Mouse (Mus musculus) midbrain, embryonic 12.5 days (tissue): ENCODE results near the gene Cd59a. TPM values are rescaled to one million over a fixed set of nuclear protein-coding genes. Genes with fewer than 3 reads are reported as not detected.

ENCODE experiments used
- ATAC-seq: fragments of 200-750 bp; cut with Nextera tagmentation; 2 replicates; pipeline ENCODE4 v1.8.0; 2017; ENCODE audit warnings: low read depth, moderate TSS enrichment, moderate library complexity; ENCODE audit not compliant: low FRiP score
- H3K27ac ChIP-seq: fragments of 300-500 bp; sonication (generic); replicated peaks from 2 replicates; pipeline ENCODE4 v1.5.1; 2016; ENCODE audit warnings: mild to moderate bottlenecking
- H3K27me3 ChIP-seq: fragments of 300-500 bp; sonication (generic); 2 replicates; pipeline ENCODE4 v1.6.1; 2016; ENCODE audit warnings: mild to moderate bottlenecking
- H3K36me3 ChIP-seq: fragments of 300-500 bp; sonication (generic); 2 replicates; pipeline ENCODE4 v1.6.1; 2016
- H3K4me1 ChIP-seq: fragments of 300-500 bp; sonication (generic); 2 replicates; pipeline ENCODE4 v1.6.1; 2016
- H3K4me2 ChIP-seq: fragments of 300-500 bp; sonication (generic); replicated peaks from 2 replicates; pipeline ENCODE4 v1.6.1; 2016; ENCODE audit warnings: mild to moderate bottlenecking, moderate library complexity
- H3K4me3 ChIP-seq: fragments of 300-500 bp; sonication (generic); 2 replicates; pipeline ENCODE4 v1.5.1; 2016; ENCODE audit warnings: mild to moderate bottlenecking
- H3K9ac ChIP-seq: fragments of 300-500 bp; sonication (generic); replicated peaks from 2 replicates; pipeline ENCODE4 v1.6.1; 2016; ENCODE audit warnings: mild to moderate bottlenecking, moderate library complexity
- H3K9me3 ChIP-seq: fragments of 300-500 bp; sonication (generic); 2 replicates; pipeline ENCODE4 v1.6.1; 2016; ENCODE audit warnings: mild to moderate bottlenecking
- WGBS: fragments of 180-500 bp; shearing (Covaris S2); methylation state at CpG from one replicate; pipeline ENCODE4 v1.1.7; 2016; 5-methylcytosine and 5-hydroxymethylcytosine counted together
- polyA plus RNA-seq: library from polyadenylated mRNA; unstranded; fragments of >200 nt; fragmentation: Nextera tagmentation; extraction: Ambion mirVana; gene quantifications from 2 replicates; pipeline ENCODE4 v1.2.1, GENCODE M21; 2016

The Cd59a gene
- polyA plus RNA-seq, 1 experiment from 2014 or later, result 22.5 TPM

DNA sequence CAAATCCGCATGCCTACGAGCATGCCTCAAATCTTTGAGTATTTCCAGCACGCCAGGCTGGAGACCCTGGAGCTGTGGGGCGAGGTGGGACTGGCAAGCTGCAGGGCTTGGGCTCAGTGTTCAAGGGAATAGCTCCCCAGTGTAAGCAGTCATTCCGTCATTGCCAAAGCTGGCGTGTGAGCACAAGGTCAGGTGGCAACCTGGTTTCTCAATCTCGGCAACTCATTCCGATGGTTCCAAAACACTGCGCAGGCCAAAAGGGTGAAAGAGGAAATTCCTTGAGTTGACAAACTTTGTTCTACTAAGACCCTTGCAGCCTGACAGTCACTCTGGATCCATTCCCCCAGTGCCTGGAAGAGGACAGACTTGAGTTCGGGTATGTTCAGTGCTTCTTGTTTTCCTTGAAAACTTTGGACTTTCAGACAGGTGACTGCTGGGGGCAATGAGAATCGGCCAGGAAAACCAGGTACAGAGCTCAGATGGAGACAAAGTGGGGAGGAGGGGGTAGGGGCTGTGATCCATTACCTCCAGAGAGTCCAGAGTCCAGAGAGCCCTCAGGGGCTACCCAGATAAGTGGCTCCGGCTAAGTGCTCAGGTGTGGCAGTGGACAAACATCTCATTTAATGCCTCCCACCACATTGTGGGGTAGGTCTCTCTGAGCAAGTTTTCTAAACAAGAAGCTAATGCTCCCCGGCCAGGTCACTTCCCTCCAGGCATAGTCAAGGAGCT, 33.4 kb downstream of the Cd59a start:
- Histone ChIP-seq H3K36me3 (no peaks in the 10 kb centered on the region), H3K9ac (0 out of 2 replicates have a peak overlapping the region, but pooled peaks have one; percentile 4), H3K4me1 (no peaks in the 10 kb centered on the region), H3K4me2 (no peak overlapping the region), H3K4me3 (no peak overlapping the region), H3K27me3 (peaks cover 15% of the 10 kb centered on the region), H3K27ac (no peak overlapping the region), H3K9me3 (no peaks in the 10 kb centered on the region)
- ATAC-seq, result no peak
- 89% methylated on average over 13 of the region's 13 CpGs for WGBS

DNA sequence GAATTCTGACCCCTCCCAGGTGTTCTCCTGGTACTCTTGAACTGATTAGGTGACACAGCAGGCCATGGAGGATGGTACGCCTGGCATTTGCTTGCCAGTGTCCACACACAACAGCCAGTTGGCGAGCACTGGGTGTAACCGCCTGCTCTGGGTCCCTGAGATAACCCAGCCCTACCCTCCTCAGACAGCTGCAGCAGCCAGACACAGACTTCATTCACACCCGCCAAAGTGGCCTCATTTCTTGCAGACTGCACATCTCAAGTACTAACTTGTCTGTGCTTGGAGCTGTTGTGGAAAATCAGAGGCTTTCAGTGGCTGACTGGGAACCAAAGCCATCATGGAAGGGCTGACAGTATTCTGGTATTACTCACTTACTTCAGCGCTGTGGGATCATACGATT, 34.6 kb downstream of the Cd59a start:
- WGBS, result 83% methylated on average over 6 of the region's 6 CpGs
- no peaks in the 10 kb centered on the region for H3K36me3 ChIP-seq
- H3K9ac ChIP-seq, result no peak overlapping the region
- no peak overlapping the region for H3K4me3 ChIP-seq
- H3K4me2 ChIP-seq, result no peak overlapping the region
- no peak overlapping the region for H3K27ac ChIP-seq
- no peak for ATAC-seq
- H3K27me3 ChIP-seq, result peaks cover 7% of the 10 kb centered on the region
- no peaks in the 10 kb centered on the region for H3K4me1 ChIP-seq
- no peaks in the 10 kb centered on the region for H3K9me3 ChIP-seq

DNA sequence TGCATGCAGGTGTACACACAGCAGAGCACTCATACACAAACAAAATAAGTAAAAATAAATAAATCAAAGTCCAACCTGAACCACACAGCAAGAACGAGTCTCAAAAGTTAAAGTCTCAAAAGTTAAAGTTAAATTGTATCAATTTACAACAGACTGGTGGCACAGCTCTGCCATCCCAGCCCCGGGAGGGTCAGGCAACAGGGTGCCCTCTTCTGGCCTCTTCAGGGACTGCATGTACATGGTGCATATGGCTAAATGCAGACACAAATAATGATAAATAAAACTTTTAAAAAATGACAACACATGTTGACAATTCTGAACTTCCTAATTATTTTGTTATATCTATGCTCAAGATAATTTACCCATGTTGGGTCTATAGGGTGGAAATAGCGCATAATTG, 35.4 kb downstream of the Cd59a start:
- Histone ChIP-seq H3K4me2 (no peak overlapping the region), H3K36me3 (no peaks in the 10 kb centered on the region), H3K27me3 (no peaks in the 10 kb centered on the region), H3K4me1 (no peaks in the 10 kb centered on the region), H3K9me3 (no peaks in the 10 kb centered on the region), H3K27ac (no peak overlapping the region), H3K9ac (no peak overlapping the region), H3K4me3 (no peak overlapping the region)
- 63% methylated on average over 3 of the region's 3 CpGs for WGBS
- no peak for ATAC-seq

DNA sequence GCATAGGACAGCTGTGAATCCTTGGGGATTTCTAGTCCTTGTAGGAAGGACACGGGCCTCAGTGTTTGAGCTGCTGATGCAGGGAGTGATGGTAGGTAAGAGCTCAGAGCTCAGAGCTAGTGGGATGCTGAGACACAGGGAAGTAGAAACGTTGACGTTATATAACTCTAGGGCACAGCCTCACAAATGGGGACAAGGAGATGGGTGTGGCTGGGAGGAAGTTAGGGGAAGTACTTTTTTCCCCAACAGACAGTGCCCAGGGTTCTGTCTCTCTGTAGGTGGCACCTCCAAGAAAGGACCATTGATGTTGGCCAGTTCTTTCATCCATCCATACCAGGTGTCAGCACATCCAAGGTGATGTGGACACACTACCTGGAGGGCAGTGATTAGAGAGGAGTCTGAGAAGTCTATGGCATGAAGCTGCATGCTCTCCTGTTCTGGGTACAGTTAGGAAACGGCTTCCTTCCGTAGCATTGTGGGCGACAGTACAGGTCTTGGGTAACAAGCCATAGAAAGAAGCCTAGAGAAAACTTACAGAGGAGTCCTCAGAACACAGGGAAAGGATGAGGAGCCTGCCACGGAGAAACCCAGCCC, 36.8 kb downstream of the Cd59a start:
- WGBS, result 84% methylated on average over 7 of the region's 7 CpGs
- H3K9me3 ChIP-seq, result no peaks in the 10 kb centered on the region
- no peak for ATAC-seq
- H3K4me3 ChIP-seq, result no peak overlapping the region
- H3K4me1 ChIP-seq, result no peaks in the 10 kb centered on the region
- no peak overlapping the region for H3K9ac ChIP-seq
- H3K27me3 ChIP-seq, result no peaks in the 10 kb centered on the region
- no peaks in the 10 kb centered on the region for H3K36me3 ChIP-seq
- no peak overlapping the region for H3K4me2 ChIP-seq
- H3K27ac ChIP-seq, result no peak overlapping the region

DNA sequence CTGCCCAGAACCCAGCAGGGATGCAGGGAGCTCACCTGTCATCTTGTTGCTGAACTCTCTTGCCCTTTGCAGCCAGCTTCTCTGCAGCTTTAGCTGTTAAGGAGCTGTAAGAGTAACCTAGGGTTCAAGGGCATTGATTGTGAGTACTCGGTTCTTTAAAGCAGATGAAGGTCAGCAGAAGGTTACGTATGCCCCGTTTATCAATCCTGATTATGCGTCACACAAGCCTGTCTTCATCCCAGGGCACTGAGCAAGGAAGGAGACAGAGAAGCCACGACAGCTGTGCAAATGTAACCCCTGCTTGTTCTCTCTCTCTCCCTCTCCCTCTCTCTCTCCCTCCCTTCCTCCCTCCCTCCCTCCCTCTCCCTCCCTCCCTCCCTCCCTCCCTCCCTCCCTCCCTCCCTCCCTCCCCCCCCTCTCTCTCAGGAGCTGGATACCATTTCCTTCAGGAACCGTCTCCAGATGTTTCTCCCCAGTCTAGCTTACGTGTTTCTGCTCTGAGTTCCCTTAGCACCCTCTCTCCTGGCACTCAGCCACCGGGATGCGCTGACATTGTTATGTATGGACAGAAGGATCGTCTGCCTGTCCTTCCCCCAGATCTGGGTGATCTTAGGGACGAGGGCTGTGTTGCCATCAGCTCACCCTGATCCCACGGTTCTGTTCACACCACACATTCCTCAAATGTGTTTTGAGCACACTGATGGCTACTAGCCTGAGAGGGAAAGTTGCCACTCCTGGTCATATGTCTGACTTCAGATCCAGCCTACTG, 37.6 kb downstream of the Cd59a start:
- H3K27ac ChIP-seq, result no peak overlapping the region
- H3K4me1 ChIP-seq, result no peaks in the 10 kb centered on the region
- ATAC-seq, result no peak
- no peaks in the 10 kb centered on the region for H3K36me3 ChIP-seq
- no peak overlapping the region for H3K4me2 ChIP-seq
- H3K4me3 ChIP-seq, result no peak overlapping the region
- no peak overlapping the region for H3K9ac ChIP-seq
- no peaks in the 10 kb centered on the region for H3K27me3 ChIP-seq
- no peaks in the 10 kb centered on the region for H3K9me3 ChIP-seq
- 46% methylated on average over 10 of the region's 12 CpGs for WGBS

DNA sequence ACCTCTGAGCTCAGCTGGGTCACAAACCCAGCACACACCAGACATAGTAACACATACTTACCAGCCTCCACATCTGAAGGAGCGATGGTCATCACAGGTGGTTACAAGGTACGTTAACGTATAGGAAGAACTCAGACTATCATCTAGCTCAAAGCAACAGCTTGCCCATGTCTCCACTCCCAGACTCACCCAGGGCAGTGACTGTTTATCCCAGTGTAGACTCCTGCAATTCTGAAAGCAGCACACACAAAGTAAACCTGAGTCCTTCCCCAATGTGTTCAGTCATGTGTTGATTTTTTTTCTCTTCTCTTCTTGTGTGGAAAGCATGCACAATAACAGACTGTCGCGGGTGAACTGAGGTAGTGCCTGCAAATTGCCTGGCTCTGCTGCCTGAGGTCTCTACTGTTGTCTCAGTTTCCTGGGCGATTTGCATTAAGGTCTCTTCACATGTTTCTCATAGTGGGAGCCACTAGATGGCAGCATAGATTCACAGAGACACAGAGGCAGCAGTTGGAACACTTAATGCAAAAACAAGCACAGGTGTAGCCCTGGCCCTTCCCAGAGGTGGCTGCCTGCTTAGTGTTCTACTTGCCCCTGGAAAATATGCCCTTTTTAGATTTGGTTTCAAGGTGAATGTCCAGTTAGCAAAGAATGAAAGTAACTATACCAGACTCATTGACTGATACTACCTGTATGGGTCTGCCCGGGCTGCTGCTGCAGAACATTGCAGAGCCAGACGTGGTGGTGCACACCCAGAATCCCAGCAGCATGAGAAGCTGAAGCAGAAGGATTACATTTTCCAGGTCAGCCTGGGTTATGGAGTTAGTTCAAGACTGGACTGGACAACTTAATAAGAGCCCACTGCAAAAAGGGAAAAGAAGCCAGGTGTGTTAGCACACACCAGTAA, 38.8 kb downstream of the Cd59a start:
- Histone ChIP-seq H3K9ac (no peak overlapping the region), H3K9me3 (0 out of 2 replicates have a peak, but pooled peaks cover 5% of the 10 kb centered on the region), H3K4me1 (no peaks in the 10 kb centered on the region), H3K4me3 (no peak overlapping the region), H3K36me3 (no peaks in the 10 kb centered on the region), H3K4me2 (no peak overlapping the region), H3K27me3 (no peaks in the 10 kb centered on the region), H3K27ac (no peak overlapping the region)
- 44% methylated on average over 8 of the region's 8 CpGs for WGBS
- peak; percentile 65; the same call in 1 of the 2 replicates for ATAC-seq

DNA sequence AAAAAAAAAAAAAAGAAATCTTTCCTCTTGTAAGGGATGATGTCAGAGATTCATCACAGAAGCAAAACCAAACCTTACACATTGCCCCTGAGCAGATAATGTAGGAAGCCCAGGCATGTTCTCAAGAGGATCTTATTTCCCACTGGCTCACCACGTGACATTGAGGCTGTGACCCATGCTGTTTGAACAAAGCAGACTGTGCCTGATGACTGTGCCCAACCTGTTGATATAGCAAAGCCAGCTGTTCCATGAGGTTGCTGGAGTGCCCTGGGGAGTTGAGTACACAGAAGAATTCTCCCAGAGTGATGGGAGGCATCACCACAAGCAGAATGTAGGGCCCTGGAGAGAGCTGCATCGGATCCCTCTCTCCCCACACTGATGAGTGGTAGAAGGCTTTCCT, 40.3 kb downstream of the Cd59a start:
- Histone ChIP-seq H3K9me3 (0 out of 2 replicates have a peak, but pooled peaks cover 5% of the 10 kb centered on the region), H3K4me2 (no peak overlapping the region), H3K4me3 (no peak overlapping the region), H3K27me3 (no peaks in the 10 kb centered on the region), H3K27ac (no peak overlapping the region), H3K9ac (no peak overlapping the region), H3K36me3 (no peaks in the 10 kb centered on the region), H3K4me1 (no peaks in the 10 kb centered on the region)
- WGBS, result 61% methylated on average over 2 of the region's 2 CpGs
- no peak for ATAC-seq

DNA sequence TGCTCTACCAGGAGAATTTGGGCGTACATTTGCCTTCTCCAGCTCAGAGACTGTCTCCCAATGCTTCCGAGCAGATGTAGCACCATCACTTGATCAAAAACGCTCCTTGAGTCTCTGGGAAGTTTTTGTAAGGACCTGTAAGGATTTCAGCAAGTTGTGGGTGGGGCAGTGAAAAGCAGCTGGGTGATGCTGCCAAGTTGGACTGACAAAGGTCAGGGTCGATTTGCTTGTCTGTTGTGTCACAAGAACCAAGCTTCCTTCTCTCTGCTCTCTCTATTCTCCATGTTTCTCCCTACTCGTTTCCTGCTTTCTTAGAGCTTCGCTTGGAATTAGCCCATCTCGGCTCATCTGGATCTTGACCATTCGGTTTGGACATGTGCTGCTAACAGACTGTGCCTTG, 46.5 kb downstream of the Cd59a start:
- Histone ChIP-seq H3K9me3 (0 out of 2 replicates have a peak, but pooled peaks cover 5% of the 10 kb centered on the region), H3K27me3 (no peaks in the 10 kb centered on the region), H3K4me1 (no peaks in the 10 kb centered on the region), H3K4me3 (no peak overlapping the region), H3K4me2 (no peak overlapping the region), H3K36me3 (no peaks in the 10 kb centered on the region), H3K27ac (no peak overlapping the region), H3K9ac (no peak overlapping the region)
- ATAC-seq, result no peak
- 91% methylated on average over 8 of the region's 8 CpGs for WGBS

DNA sequence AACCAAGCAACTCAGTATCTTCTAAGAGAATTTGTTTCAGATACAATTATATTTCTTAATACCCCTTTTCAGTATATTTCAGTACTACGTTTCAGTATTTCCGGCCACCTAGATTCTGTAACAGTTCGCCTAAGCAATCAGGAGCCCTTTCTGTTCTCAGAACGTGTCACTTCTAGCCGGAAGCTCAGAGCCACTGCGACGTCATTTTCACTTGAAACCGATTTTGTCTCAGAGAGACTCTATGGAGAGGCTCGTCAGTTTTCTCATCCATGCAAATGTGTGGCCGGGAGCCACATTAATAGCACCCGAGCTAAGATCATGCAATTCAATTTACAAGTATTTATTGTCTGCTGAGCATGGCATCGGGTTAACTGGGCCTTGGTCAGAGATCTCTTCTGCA, 48.4 kb downstream of the Cd59a start:
- H3K4me2 ChIP-seq, result no peak overlapping the region
- H3K9me3 ChIP-seq, result 0 out of 2 replicates have a peak, but pooled peaks cover under 1% of the 10 kb centered on the region
- no peak for ATAC-seq
- H3K9ac ChIP-seq, result no peak overlapping the region
- no peak overlapping the region for H3K27ac ChIP-seq
- H3K36me3 ChIP-seq, result no peaks in the 10 kb centered on the region
- H3K4me1 ChIP-seq, result no peaks in the 10 kb centered on the region
- H3K27me3 ChIP-seq, result no peaks in the 10 kb centered on the region
- 92% methylated on average over 12 of the region's 12 CpGs for WGBS
- H3K4me3 ChIP-seq, result no peak overlapping the region

DNA sequence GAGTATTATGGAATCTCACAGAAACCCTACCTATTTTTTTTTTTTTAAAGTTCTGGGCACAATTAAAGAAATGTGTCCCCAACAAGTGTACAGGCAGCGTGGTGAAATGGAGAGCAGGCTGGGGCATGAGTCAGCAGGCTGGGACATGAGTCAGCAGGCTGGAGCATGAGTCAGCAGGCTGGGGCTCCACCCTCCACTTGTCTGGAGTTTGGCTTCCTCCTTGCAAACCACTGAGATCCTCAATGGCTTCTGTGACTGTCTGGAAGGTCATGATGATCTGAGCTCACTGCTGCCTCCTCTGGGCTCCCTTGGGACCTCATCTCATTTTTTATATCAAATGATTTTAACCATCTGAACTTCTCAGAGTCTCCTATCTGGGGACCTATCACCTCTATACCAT, 50.4 kb downstream of the Cd59a start:
- ATAC-seq, result no peak
- Histone ChIP-seq H3K9ac (no peak overlapping the region), H3K9me3 (no peaks in the 10 kb centered on the region), H3K27me3 (no peaks in the 10 kb centered on the region), H3K27ac (no peak overlapping the region), H3K4me3 (no peak overlapping the region), H3K36me3 (no peaks in the 10 kb centered on the region), H3K4me2 (no peak overlapping the region), H3K4me1 (no peaks in the 10 kb centered on the region)
- WGBS, result 77% methylated on average over 1 of the region's 1 CpGs

DNA sequence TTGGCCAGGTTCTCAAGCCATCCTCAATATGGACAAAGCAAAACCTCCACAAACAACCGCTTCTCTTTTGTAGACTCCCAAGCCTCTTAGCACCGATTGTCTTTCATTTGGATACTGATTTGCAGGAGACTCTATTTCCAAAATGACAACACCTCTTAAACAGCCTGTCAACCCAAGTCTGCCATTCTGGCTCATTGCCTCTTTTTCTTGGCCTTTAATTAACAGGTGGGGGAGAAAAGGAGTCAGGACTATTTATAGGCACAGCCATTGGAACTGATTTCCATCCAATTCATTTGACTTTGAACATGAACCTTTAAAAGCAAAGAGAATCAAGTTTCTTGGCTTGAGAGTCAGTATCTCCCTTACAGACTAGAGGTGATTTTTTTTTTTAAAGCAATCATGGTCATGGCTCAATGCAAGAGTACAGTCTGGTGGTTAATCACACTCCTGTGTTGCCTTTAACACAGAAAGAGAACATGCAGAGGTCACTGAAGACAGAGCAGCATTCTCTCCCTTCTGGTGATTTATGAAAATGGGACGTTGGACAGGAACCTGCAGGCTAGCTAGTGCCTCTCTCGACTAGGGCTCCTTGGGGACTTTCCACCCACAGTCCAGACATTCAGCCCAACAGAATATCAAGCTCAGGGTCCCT, 52.4 kb downstream of the Cd59a start:
- Histone ChIP-seq H3K9me3 (no peaks in the 10 kb centered on the region), H3K4me2 (no peak overlapping the region), H3K9ac (no peak overlapping the region), H3K27me3 (no peaks in the 10 kb centered on the region), H3K4me1 (no peaks in the 10 kb centered on the region), H3K36me3 (no peaks in the 10 kb centered on the region), H3K27ac (no peak overlapping the region), H3K4me3 (no peak overlapping the region)
- WGBS, result 83% methylated on average over 4 of the region's 4 CpGs
- ATAC-seq, result no peak
